Mouse (Mus musculus): ENCODE data around the gene Itpk1.

Gene Itpk1

GRCm38 (mm10) chr12:102552001-102552400 is 152.7 kb downstream of the Itpk1 start:
- DNase-seq (ENCODE audit: low spot score in 2 of 2) = no peak

DNA sequence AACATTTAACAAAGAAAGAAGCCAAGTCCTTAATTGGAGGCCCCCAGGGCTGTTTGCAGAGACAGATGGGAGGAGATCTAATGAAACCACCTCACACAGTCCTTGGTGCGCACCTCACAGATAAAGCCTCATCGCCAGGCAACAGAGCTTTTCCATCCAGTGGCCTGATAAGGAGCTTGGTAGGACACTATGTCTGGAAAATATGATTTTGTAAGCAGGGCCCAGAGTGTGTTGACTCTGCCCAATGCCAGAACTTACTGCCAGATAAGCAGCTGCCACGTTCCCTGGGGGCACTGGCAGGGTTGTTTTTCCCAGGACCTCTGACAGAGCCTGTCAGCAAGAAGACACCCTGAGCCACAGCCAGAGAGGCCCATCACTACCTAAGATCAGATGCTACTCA is 153.5 kb downstream of the Itpk1 start:
- DNase-seq (ENCODE audit: low spot score in 2 of 2) = no peak

- DNase-seq (ENCODE audit: low spot score in 2 of 2) = peak in 1 of 2 experiments; percentile 63
Measured at GRCm38 (mm10) chr12:102550529-102550928, 154.2 kb downstream of the Itpk1 start.

DNA sequence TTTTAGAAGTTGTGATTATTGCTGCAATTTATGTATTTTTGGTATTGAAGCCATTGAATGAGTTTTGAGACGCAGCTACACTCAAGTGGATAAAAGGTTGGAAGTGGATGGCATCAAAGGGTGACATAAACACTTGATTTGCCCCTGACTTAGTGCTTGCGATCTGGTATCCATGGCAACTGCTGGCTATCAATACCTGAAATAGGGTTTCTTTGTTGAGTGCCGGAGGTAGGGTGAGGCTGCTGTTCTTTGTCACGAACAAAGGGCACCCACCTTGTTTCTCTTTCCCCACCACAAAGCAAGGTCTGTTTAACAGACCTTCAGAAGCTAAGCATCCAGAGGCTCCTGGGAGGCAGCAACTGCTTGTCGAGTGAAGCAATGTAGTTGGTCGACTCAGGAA is 159.6 kb downstream of the Itpk1 start:
- DNase-seq (ENCODE audit: low spot score in 2 of 2) = no peak

- no peak for DNase-seq (ENCODE audit: low spot score in 2 of 2)
Measured at GRCm38 (mm10) chr12:102541168-102541567, 163.6 kb downstream of the Itpk1 start.

- DNase-seq (ENCODE audit: low spot score in 2 of 2) = no peak
Measured at GRCm38 (mm10) chr12:102540278-102540677, 164.5 kb downstream of the Itpk1 start.

DNA sequence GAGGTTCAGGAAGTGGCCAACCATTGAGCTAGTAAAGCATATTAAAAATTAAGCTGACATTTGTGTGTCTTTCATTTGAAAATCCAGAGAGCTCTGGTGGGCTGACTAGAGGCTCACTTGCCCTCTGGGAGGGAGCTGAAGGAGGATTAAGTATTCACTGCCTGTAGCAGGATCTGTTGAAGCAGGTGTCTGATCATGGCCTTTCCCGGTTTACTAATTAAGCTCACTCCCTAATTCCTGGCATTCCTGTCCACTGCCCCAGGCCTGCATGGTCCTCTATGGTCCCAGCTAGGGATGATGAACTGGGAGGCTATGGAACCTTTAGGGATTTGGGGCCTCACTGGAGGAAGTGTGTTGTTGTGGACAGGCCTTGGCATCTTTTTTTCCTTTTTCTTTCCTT is 168.9 kb downstream of the Itpk1 start:
- no peak for DNase-seq (ENCODE audit: low spot score in 2 of 2)

DNA sequence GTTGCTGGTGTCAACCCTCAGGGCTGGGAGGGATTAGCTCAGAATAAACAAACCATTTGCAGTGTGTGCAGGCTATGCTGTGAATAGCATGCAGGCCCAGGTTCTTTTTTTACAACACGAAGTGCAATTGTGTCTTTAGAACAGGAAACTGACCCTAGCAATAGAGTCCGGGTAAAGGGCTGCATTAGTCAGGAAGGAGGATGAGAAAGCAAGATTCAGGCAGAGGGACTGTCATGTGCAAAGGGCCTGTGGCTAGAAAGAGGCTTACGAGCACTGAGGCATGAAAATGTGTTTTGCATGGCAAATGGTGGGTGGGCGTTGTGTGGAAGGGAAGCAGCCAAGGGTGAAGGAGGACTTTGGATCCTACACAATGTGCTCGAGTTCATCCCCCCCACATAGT is 176.7 kb downstream of the Itpk1 start:
- no peak for DNase-seq (ENCODE audit: low spot score in 2 of 2)

GRCm38 (mm10) chr12:102524760-102525159 is 180.0 kb downstream of the Itpk1 start:
- DNase-seq (ENCODE audit: low spot score in 2 of 2) = peak in 1 of 2 experiments; percentile 43

DNA sequence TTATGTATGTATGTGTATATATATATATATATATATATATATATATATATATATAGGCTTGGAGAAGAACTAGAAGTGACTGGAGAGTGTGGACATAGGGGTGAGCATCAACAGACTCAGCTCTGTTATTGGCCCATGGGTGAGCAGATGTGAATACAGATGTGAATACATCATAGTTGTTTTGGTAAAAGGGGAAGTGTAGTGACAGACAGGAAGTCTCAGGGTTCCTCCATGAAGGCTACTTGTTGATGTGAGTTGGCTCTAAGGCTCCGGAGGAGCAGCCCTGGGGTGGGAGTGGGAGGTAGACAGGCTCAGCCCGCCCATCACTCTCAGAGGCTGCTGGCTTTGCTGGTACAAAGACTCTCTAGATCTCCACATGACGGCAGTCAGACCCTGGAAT is 180.5 kb downstream of the Itpk1 start:
- DNase-seq (ENCODE audit: low spot score in 2 of 2) = no peak

- peak; percentile 29 to 44 for DNase-seq (ENCODE audit: low spot score in 2 of 2)
Measured at GRCm38 (mm10) chr12:102521777-102522319, 182.9 kb downstream of the Itpk1 start.

GRCm38 (mm10) chr12:102519929-102520720 is 184.6 kb downstream of the Itpk1 start:
- DNase-seq (ENCODE audit: low spot score in 2 of 2) = no peak
